Mouse (Mus musculus) embryo, embryonic 11 days (tissue): ENCODE results near the gene Akt1s1.

ENCODE experiments used
- DNase-seq: peaks from one replicate; pipeline ENCODE4 v3.0.0-alpha.2; 2015

Akt1s1 gene

DNA sequence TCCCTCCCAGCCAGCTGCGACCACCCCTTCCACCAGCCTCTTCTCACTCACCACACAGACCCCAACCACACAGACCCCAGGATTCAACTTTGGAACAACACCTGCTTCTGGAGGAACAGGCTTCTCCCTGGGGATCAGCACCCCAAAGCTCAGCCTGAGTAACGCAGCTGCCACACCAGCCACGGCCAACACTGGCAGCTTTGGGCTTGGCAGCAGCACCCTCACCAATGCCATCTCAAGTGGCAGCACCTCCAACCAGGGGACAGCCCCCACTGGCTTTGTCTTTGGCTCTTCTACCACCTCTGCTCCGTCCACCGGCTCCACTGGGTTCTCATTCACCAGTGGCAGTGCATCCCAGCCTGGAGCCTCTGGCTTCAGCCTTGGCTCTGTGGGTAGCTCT, 20.1 kb upstream of the Akt1s1 start:
- no peak for DNase-seq

DNA sequence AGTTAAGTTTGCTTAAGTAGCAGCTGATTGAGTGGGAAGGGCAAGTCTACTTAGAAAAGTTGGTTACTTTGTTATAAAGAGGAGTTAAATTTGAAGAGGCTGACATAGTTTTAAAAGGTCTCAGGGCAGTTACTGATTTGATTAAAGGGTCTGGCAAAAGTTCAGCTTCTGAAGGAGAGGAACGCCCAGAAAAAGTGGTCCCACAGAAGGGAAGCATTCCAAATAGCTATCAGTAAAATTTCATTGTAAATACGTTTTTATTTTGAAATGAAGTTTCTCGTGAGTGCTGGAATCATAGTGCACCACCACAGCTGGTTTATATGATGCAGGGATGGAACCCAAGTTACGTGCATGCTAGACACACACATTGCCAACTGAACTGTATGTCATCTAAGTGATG, 16.0 kb upstream of the Akt1s1 start:
- no peak for DNase-seq

DNA sequence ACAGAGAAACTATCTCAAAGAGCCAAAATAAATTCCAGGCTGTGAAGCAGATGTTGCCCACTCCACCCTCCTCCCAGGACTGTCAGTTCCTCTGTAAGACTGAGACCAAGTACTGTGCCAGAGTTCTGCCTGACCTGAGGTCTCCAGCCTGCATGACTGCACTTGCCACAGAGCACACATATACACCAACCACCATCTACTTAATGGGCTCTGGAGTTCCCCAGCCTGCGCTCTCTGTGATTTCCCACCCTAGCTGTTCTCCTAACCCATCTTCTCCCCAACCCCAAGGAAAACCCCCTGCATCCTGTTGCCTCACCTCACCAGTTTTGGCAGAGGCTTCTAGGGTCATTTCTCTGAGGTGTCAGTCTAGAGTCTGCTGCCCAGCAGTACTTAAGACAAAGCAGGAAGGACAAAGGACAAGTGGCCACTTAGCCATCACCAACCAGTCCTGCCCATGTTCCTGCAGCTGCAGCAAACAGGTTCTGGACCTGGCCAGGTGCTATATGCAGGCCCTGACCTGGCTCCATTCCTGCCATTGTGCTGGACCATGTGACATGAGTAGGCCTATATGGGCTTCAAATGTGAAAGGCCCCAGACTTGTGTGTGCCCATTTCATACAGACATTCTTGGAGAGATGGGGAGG, 13.3 kb upstream of the Akt1s1 start:
- DNase-seq, result no peak

DNA sequence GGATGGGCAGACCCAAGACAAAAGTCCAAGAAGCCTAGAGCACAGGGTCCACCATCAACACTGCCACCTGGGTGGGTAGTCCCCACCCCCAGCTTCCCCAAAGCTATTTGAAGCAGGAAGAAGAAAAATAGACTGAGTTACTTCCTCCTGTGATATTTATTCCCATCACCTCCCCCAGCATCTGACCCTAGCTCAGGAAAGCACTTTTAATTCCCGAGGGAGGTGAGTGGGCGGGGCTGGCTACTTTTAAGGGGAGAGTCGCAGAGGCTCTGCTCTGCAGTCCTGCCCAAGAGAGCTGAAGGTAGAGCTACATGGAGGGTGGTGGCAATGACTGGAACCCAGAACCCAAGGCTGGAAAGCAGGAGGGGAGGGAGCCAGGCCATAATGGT, 12.8 kb upstream of the Akt1s1 start:
- DNase-seq, result no peak

DNA sequence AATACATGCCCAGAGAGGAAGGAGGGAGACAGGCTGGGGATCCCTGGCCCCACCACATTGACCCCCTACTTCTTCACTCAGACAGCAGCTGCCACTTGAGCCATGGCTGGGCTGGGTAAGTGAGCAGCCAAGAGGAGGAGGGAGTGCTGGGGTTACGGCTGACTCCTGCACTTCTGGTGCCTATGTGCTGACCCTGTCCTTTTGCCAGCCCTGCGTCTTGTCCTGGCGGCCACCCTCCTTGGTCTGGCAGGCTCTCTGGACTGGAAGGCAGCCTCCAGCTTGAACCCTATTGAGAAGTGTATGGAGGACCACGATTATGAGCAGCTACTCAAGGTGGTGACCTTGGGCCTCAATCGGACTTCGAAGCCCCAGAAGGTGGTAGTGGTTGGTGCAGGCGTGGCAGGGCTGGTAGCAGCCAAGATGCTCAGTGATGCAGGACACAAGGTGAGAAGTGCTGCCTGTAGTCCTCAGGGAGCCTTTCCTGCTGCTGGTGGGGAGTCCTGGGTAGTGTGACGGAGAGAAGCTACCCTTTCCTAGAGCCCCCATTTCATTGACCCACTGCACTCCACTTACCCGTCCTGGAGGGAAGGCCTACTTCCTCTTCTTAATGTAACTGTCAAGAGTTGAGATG, 12.3 kb upstream of the Akt1s1 start:
- DNase-seq, result no peak

DNA sequence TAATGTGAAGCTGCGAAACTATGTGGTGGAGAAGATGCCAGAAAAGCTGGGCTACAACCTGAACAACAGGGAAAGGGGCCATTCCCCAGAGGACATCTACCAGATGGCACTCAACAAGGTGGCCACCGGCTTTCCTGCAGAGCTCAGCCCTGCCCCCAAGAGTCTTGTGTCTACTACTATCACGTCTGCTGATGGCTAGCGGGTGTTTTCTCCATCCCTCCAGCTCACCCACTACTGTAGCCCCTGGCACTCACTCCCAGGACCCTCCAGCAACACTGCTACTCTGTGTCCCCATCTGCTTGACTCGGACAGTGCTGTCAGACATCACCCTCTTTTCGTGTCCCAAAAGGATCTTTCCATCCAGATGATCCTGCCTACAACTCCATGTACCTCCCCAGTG, 10.7 kb upstream of the Akt1s1 start:
- DNase-seq, result no peak

DNA sequence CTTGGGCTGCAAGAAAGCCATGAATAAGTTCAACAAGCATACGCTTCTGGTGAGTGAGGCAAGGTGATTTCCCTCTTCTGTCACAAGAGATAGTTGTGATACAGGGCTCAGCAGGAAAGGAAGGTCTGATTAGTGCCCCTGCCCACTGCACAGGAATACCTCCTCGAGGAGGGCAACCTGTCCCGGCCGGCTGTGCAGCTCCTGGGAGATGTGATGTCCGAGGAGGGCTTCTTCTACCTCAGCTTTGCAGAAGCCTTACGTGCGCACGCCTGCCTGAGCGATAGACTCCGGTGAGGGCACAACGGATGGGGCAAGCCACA, 9.7 kb upstream of the Akt1s1 start:
- no peak for DNase-seq

DNA sequence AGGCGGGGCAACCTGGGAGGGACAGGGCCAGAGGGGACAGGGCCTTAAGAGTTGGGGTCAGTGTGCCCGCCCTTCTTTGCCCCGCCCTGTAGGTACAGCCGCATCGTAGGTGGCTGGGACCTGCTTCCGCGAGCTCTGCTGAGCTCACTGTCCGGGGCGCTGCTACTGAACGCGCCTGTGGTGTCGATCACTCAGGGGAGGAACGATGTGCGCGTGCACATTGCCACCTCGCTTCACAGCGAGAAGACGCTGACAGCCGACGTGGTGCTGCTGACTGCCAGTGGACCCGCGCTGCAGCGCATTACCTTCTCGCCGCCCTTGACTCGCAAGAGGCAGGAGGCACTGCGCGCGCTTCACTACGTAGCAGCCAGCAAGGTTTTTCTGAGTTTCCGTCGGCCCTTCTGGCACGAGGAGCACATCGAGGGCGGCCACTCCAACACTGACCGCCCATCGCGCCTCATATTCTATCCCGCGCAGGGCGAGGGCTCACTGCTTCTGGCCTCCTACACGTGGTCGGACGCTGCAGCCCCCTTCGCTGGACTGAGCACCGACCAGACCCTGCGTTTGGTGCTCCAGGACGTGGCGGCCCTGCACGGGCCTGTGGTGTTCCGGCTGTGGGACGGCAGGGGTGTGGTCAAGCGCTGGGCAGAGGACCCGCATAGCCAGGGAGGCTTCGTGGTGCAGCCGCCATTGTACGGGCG, 9.2 kb upstream of the Akt1s1 start:
- peak; percentile 62 for DNase-seq

DNA sequence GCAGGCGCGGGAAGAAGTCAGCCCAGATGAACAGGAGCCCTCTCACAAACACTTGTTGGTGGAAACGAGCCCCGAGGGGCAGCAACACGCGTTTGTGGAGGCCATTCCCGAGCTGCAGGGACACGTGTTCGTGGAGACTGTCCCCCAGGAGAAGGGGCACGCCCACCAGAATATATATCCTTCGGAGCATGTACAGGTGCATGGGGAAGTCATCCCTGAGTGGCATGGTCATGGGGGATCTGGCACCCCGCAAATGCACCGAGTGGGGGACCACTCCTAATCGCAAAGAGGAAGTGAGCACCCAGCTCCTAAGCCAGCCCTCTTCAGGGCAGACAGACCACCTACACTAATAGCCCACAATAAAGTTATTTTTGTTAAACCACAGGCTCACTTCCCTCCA, 8.4 kb upstream of the Akt1s1 start:
- DNase-seq, result no peak

DNA sequence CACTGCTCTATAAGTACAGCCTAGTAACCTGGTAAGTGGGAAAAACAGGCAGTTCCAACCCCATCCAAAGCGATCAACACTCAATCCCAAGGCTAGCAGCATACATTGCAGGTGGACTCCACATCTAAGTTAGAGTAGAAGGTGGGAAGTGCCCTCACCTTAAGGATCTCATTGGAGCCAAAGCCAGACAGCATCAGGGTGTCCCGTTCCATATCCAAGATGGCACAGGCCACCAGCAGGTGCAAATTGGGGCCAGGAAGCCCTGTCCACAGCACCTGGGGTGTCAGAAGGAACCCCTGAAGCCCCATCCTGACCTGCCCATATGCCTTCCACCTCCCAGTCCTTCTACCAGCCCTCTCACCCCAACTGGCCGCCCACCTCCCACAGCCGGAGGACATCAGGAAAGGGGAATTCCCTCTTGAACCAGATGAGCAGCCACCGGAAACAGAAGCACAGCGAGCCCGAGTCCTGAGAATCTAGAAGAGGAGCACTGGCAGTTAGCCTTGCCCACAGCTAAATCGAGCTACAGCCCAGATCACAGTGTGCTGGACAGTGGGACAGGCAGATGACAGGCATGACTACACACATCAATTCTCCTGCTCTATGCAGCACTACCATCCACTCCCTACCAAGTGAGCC, 6.8 kb upstream of the Akt1s1 start:
- DNase-seq, result no peak

DNA sequence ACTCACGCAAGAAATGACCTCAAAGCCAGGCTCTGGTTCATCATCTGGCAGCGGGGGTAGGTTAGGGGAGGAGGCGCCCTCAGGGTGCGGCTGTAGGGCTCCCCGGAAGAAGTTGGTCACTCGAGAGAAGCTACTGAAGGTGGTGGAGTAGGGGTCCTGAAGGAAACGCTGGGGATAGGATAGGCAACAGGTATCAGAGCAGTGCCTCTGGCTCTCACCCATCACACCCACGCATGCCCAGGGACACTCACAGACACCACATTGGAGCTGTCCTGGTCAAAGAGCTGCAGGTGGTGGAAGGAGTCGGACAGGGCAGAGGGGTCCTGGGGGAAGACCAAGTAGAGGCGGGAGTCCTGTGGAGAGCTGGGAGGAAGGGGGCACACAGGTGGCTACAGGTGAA, 3.8 kb upstream of the Akt1s1 start:
- no peak for DNase-seq

DNA sequence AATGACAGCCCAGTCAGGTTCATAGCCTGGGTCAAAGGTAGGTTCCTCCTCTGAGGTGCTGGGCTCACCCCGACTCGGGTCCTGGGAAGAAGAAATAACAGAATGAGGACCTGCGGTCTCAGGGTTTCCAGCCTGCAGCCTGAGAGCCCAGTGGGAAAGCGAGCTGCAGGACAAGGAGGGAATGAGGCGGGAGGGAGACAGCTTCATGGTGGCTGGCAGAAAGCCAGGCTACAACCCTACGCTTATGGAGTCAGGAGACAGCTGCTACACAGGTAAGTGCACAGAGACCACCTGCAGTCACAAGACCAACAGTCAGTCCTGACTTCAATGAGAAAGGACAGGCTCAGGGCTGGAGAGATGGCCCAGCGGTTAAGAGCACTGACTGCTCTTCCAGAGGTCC, 2.0 kb upstream of the Akt1s1 start:
- DNase-seq, result no peak

DNA sequence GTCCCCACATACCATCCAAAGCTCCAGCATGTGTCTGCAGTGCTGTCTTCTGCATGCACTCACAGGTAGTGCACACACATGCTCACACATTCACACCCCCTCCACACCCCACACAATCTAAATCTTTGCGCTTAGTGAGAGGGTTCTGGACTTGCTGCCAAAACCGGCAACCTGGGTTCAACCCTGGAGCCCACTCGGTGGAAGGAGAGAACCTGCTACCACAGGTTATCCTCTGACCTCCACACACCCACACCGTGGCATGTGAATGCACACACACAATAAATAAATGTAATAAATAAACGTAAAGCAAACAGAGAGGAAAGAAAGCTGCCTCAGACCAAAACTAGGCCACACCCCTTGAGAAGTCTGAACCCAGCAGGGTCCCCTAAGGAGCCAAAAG, 1.0 kb upstream of the Akt1s1 start:
- DNase-seq, result no peak

DNA sequence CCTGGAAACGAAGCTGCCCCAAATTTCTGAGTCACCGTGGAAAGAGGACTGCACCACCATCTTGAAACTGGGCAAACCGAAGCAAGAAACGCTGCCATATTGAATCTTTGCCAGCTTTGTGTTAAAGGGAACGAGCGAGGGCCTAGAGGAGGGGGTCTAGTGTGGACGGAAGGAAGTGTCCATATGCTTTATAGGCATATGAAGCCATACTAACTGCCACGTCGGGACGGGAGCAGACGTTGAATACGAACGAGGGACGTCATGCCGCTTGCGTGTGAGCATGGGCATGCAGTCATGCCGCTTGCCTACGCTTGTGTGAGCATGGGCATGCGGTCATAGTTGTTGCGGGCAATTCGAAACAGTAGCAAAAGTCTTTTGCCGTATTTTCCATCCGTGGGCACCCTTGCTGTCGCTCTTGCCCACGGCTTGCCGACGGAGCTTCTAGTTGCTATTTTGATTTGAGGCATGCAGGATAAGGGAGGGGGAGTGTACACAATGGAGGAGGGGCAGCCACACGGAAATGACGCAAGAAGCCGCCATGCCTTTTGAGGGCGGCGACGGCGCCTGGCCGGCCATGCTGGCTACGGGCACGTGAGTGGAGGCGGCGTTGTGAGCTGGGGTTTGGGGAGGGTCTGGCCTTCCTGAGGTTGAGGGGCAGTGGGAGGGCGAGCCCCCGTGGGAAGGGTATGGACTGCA, 773 bp downstream of the Akt1s1 start:
- DNase-seq, result peak; percentile 95

DNA sequence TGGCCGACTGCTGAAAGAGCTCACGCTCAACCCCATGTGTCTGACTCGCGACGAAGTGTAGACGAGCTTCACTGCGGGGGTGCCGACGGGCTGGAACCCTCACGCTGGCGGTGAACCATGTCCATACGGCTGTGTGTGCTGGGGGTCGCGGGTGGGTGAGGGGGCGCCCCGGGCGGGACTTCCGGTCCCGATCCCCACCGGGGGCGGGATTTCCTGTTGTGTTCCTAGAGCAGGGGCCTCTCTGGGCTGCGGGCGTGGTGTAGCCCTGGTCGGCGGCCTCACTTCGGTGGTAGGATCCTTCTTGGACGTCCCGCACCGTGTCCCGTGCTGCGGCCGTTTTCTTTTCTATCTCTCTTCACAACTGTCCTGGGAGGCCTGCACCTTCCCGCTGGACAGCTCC, 1.4 kb downstream of the Akt1s1 start:
- peak; percentile 93 for DNase-seq

DNA sequence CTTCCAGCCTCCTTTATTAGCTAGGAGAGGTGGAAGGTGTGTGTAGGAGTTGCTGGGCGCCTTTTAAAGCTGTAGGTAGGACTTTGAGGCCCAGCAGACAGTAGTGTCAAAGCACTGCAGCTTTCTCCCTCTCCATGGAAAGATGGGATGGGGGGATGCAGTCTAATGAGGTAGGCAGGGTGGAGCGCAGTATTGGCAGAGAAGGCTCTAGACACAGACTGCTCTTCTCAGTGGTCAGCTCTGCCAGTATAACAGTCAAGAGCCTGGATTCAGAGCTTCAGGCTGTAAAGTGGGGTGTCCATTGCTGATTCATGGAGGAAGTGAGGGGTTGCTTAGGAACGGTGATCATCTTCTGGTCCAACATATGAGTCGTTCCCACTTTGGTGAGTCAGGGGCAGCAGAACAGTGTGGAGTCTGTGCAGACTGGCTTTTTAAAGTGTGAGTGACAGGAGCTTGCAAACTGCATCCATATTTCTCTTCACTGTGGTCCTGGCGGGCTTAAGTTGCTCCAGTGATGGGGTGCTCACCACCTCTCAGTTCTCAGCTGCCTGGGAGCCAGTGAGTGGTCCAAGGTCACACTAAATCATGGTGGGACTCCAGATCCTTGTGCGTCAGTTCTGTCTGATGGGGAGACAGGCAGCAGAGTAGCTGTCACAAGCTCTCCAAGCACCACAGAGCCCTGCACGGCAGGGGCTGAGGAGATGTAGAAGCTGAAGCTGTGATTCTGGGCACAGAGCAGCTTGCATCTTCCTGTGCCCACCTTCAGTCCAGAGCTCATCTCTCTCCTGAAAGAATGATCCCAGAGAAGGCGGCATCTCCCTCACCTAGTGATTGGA, 2.2 kb downstream of the Akt1s1 start:
- DNase-seq, result no peak

DNA sequence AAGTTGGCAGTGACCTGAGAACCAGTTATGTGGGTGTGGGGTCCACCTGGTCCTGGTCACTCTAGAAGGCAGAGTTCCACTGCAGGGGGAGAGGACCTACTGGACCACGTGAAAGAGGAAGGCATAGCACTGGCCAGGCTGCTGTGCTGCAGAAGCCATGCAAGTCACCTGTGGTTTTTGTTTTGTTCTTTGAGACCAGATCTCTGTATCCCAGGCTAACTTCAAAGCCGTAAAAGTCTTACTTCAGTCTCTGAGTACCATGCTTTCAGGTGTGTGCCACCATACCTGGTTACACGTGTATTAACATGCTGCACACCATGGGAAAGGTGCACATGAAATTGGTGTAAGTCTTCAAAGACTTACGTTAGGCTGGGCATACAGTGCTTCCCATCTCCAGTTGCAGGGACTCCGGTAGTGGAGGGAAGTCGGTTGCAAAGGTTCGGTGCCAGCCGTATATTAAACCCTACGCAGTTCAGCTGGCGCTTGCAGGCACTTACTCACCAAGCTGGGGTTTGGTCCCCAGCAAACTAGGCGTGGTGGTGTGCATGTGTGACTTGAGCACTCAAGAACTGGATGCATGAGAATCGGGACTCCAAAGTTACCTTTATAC, 2.9 kb downstream of the Akt1s1 start:
- DNase-seq, result no peak

DNA sequence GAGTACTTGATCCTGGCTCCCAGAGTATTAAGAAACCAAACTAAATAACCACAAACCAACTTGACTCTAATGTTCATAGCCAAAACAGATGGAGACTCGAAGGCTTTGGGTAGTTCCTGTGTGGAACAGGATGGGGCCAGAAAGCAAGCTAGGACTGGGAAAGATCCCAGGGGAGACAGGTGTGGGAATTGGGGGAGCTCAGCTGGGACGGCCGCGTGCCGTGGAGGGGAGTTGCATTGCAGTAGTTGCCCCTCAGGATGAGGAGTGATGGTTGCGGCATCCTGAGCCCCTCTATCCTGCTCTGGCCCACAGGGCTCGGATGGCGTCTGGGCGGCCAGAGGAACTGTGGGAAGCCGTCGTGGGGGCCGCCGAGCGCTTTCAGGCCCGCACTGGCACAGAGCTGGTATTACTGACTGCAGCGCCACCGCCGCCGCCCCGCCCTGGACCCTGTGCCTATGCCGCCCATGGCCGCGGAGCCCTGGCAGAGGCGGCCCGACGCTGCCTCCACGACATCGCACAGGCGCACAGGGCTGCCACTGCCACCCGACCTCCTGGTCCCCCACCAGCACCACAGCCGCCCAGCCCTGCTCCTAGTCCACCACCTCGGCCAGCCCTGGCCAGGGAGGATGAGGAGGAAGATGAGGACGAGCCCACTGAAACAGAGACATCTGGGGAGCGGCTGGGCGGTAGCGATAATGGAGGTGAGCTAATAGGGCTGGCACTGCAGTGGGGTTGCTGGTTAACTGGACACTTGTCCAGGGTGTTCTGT, 3.7 kb downstream of the Akt1s1 start:
- no peak for DNase-seq

DNA sequence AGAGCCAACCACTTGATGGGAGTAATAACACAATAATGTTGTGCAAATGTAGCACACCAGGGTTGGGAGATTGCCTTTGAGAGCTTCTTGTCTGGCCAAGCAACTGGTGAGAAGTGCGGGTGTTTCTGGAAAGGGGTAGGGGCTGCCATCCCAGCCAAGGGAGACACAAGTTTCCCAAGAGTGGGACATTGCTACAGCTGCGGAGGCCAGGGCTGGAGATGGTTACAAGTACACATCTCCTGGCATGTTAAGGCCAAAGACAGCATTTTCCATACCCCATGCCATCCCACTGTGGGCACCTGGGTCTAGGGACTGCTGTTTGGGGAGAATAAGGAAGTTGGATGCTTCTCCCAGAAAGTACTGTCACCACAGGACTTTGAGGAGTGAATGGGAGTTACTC, 4.3 kb downstream of the Akt1s1 start:
- DNase-seq, result no peak

DNA sequence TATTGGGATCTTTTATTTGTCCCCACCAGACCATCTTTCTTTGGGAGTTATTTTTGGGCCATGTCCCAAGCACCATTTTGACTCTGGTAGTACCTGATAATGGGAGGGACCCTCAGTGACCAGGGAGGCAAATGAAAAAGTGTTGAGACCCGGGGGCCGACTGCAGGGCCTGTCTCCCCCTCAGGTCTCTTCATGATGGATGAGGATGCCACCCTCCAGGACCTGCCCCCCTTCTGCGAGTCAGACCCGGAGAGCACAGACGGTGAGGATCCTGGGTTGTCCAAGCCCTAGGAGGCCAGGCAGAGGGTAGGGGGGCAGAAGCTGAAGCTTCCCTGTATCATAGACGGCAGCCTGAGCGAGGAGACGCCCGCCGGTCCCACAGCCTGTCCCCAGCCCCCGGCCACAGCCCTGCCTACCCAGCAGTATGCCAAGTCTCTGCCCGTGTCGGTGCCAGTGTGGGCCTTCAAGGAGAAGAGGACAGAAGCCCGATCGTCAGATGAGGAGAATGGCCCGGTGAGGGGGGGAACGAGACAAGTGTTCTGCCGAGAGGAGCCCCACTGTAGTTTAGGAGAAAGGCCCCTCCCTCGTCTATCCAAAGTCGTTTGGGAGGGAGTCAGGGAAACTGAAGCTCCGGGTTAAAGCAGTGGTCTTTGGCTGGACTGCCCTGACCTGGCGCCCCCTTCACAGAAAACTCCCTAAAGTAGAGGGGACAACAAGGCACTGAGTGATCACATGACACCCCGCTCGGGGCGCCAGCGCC, 5.0 kb downstream of the Akt1s1 start:
- DNase-seq, result no peak
